Mouse (Mus musculus) kidney, embryonic 16.5 days (tissue): ENCODE measurements around the gene Kif26b. TPM values are rescaled to one million over a fixed set of nuclear protein-coding genes. Genes with fewer than 3 reads are reported as not detected.

Source experiments
- ATAC-seq: fragments of 200-750 bp; cut with Nextera tagmentation; 2 replicates; pipeline ENCODE4 v1.8.0; 2017; ENCODE audit warnings: moderate TSS enrichment; ENCODE audit not compliant: low FRiP score, low TSS enrichment
- H3K27ac ChIP-seq: fragments of 300-500 bp; sonication (generic); 2 replicates; pipeline ENCODE4 v1.5.1; 2014; ENCODE audit warnings: low read length
- H3K27me3 ChIP-seq: fragments of 300-500 bp; sonication (generic); 2 replicates; pipeline ENCODE4 v1.6.1; 2014; ENCODE audit warnings: low read length, control low read depth, mixed read lengths; ENCODE audit not compliant: insufficient read depth
- H3K36me3 ChIP-seq: fragments of 300-500 bp; sonication (generic); 2 replicates; pipeline ENCODE4 v1.6.1; 2014; ENCODE audit warnings: low read length, control low read depth, mixed read lengths; ENCODE audit not compliant: insufficient read depth
- H3K4me1 ChIP-seq: fragments of 300-500 bp; sonication (generic); 2 replicates; pipeline ENCODE4 v1.6.1; 2014; ENCODE audit warnings: low read length, control low read depth, mixed read lengths; ENCODE audit not compliant: insufficient read depth
- H3K4me2 ChIP-seq: fragments of 300-500 bp; sonication (generic); replicated peaks from 2 replicates; pipeline ENCODE4 v1.6.1; 2014; ENCODE audit warnings: low read depth, low read length
- H3K4me3 ChIP-seq: fragments of 300-500 bp; sonication (generic); 2 replicates; pipeline ENCODE4 v1.5.1; 2014; ENCODE audit warnings: mild to moderate bottlenecking, low read length
- H3K9ac ChIP-seq: fragments of 300-500 bp; sonication (generic); replicated peaks from 2 replicates; pipeline ENCODE4 v1.6.1; 2014; ENCODE audit warnings: low read length
- H3K9me3 ChIP-seq: fragments of 300-500 bp; sonication (generic); 2 replicates; pipeline ENCODE4 v1.6.1; 2016; ENCODE audit warnings: low read length, control low read depth
- WGBS: fragments of 180-500 bp; shearing (Covaris S2); extraction: QIAGEN DNeasy Blood & Tissue Kit; methylation state at CpG from one replicate; pipeline ENCODE4 v1.1.7; 2014; 5-methylcytosine and 5-hydroxymethylcytosine counted together
- polyA plus RNA-seq: library from polyadenylated mRNA; unstranded; fragments of >200 nt; fragmentation: Nextera tagmentation; extraction: Ambion mirVana; gene quantifications from 2 replicates; pipeline ENCODE4 v1.2.1, GENCODE M21; 2015

The Kif26b gene
- polyA plus RNA-seq, 1 experiment from 2014 or later = 9.3 TPM

- Histone ChIP-seq H3K27me3 (no peaks in the 10 kb centered on the region), H3K36me3 (no peaks in the 10 kb centered on the region), H3K4me1 (peaks cover 19% of the 10 kb centered on the region), H3K27ac (no peak overlapping the region), H3K4me3 (no peak overlapping the region), H3K9ac (no peak overlapping the region), H3K4me2 (no peak overlapping the region), H3K9me3 (no peaks in the 10 kb centered on the region)
- ATAC-seq = no peak
- 24% methylated on average over 6 of the region's 6 CpGs for WGBS
Measured at GRCm38 (mm10) chr1:178728256-178728655, 199.3 kb downstream of the Kif26b start.

GRCm38 (mm10) chr1:178730271-178730670, 201.3 kb downstream of the Kif26b start:
- WGBS = 91% methylated on average over 3 of the region's 3 CpGs

GRCm38 (mm10) chr1:178733035-178733434, 204.1 kb downstream of the Kif26b start:
- WGBS = 7% methylated on average over 9 of the region's 9 CpGs
- H3K4me3 ChIP-seq = no peak overlapping the region
- no peak overlapping the region for H3K4me2 ChIP-seq
- H3K27ac ChIP-seq = no peak overlapping the region
- peaks cover 27% of the 10 kb centered on the region for H3K4me1 ChIP-seq
- H3K36me3 ChIP-seq = no peaks in the 10 kb centered on the region
- no peak overlapping the region for H3K9ac ChIP-seq
- H3K27me3 ChIP-seq = no peaks in the 10 kb centered on the region
- ATAC-seq = no peak
- H3K9me3 ChIP-seq = no peaks in the 10 kb centered on the region

More at GRCm38 (mm10) chr1:178730271-178730670, 201.3 kb downstream of the Kif26b start:
- H3K4me2 ChIP-seq = no peak overlapping the region
- no peaks in the 10 kb centered on the region for H3K27me3 ChIP-seq
- H3K9ac ChIP-seq = no peak overlapping the region
- no peak overlapping the region for H3K4me3 ChIP-seq
- no peak for ATAC-seq
- H3K27ac ChIP-seq = no peak overlapping the region
- no peaks in the 10 kb centered on the region for H3K36me3 ChIP-seq
- H3K4me1 ChIP-seq = peaks cover 30% of the 10 kb centered on the region
- no peaks in the 10 kb centered on the region for H3K9me3 ChIP-seq

GRCm38 (mm10) chr1:178734576-178734975, 205.7 kb downstream of the Kif26b start:
- no peaks in the 10 kb centered on the region for H3K27me3 ChIP-seq
- no peaks in the 10 kb centered on the region for H3K36me3 ChIP-seq
- 75% methylated on average over 4 of the region's 4 CpGs for WGBS
- H3K9ac ChIP-seq = no peak overlapping the region
- H3K4me1 ChIP-seq = peaks cover 24% of the 10 kb centered on the region
- H3K4me3 ChIP-seq = no peak overlapping the region
- ATAC-seq = no peak
- H3K4me2 ChIP-seq = no peak overlapping the region
- H3K9me3 ChIP-seq = no peaks in the 10 kb centered on the region
- no peak overlapping the region for H3K27ac ChIP-seq

GRCm38 (mm10) chr1:178736931-178737330, 208.0 kb downstream of the Kif26b start:
- 94% methylated on average over 2 of the region's 2 CpGs for WGBS
- Histone ChIP-seq H3K4me3 (no peak overlapping the region), H3K9ac (no peak overlapping the region), H3K9me3 (no peaks in the 10 kb centered on the region), H3K36me3 (no peaks in the 10 kb centered on the region), H3K27ac (no peak overlapping the region), H3K4me1 (peaks cover 24% of the 10 kb centered on the region), H3K27me3 (no peaks in the 10 kb centered on the region), H3K4me2 (no peak overlapping the region)
- no peak for ATAC-seq

GRCm38 (mm10) chr1:178743820-178744219, 214.9 kb downstream of the Kif26b start:
- Histone ChIP-seq H3K36me3 (no peaks in the 10 kb centered on the region), H3K4me3 (no peak overlapping the region), H3K9ac (no peak overlapping the region), H3K4me2 (no peak overlapping the region), H3K27ac (no peak overlapping the region), H3K9me3 (no peaks in the 10 kb centered on the region; the same call in 1 of the 2 replicates), H3K27me3 (no peaks in the 10 kb centered on the region), H3K4me1 (peaks cover 3% of the 10 kb centered on the region; the same call in 1 of the 2 replicates)
- WGBS = 90% methylated on average over 5 of the region's 5 CpGs
- no peak for ATAC-seq

GRCm38 (mm10) chr1:178744526-178744925, 215.6 kb downstream of the Kif26b start:
- ATAC-seq = no peak
- Histone ChIP-seq H3K36me3 (no peaks in the 10 kb centered on the region), H3K4me2 (no peak overlapping the region)

GRCm38 (mm10) chr1:178744961-178745360, 216.0 kb downstream of the Kif26b start:
- Histone ChIP-seq H3K4me1 (peaks cover 3% of the 10 kb centered on the region; the same call in 1 of the 2 replicates), H3K9me3 (no peaks in the 10 kb centered on the region; the same call in 1 of the 2 replicates), H3K27ac (no peak overlapping the region), H3K4me2 (no peak overlapping the region), H3K27me3 (no peaks in the 10 kb centered on the region), H3K4me3 (no peak overlapping the region), H3K36me3 (no peaks in the 10 kb centered on the region), H3K9ac (no peak overlapping the region)
- ATAC-seq = no peak
- 88% methylated on average over 6 of the region's 6 CpGs for WGBS

More at GRCm38 (mm10) chr1:178744526-178744925, 215.6 kb downstream of the Kif26b start:
- 63% methylated on average over 7 of the region's 7 CpGs for WGBS
- H3K27me3 ChIP-seq = no peaks in the 10 kb centered on the region
- H3K9me3 ChIP-seq = no peaks in the 10 kb centered on the region; the same call in 1 of the 2 replicates
- H3K4me1 ChIP-seq = peaks cover 3% of the 10 kb centered on the region; the same call in 1 of the 2 replicates
- H3K4me3 ChIP-seq = no peak overlapping the region
- no peak overlapping the region for H3K27ac ChIP-seq
- no peak overlapping the region for H3K9ac ChIP-seq

GRCm38 (mm10) chr1:178745471-178745870, 216.5 kb downstream of the Kif26b start:
- no peaks in the 10 kb centered on the region for H3K27me3 ChIP-seq
- WGBS = 47% methylated on average over 6 of the region's 6 CpGs

GRCm38 (mm10) chr1:178747279-178748221, 218.6 kb downstream of the Kif26b start:
- Histone ChIP-seq H3K27ac (no peak overlapping the region), H3K9me3 (no peaks in the 10 kb centered on the region; the same call in 1 of the 2 replicates), H3K27me3 (no peaks in the 10 kb centered on the region), H3K4me2 (no peak overlapping the region), H3K36me3 (no peaks in the 10 kb centered on the region), H3K4me3 (no peak overlapping the region), H3K9ac (no peak overlapping the region), H3K4me1 (peaks cover 3% of the 10 kb centered on the region; the same call in 1 of the 2 replicates)
- no peak for ATAC-seq
- 83% methylated on average over 13 of the region's 13 CpGs for WGBS

More at GRCm38 (mm10) chr1:178745471-178745870, 216.5 kb downstream of the Kif26b start:
- Histone ChIP-seq H3K27ac (no peak overlapping the region), H3K4me1 (peaks cover 3% of the 10 kb centered on the region; the same call in 1 of the 2 replicates), H3K4me2 (no peak overlapping the region), H3K9ac (no peak overlapping the region), H3K4me3 (no peak overlapping the region), H3K36me3 (no peaks in the 10 kb centered on the region), H3K9me3 (no peaks in the 10 kb centered on the region; the same call in 1 of the 2 replicates)
- ATAC-seq = no peak
